Mouse (Mus musculus) cerebellum, adult 9-11 months (tissue): ENCODE measurements around the gene Gm13283.
"Not testable (repeated sequence)": the region's sequence is repeated elsewhere in the genome, so short reads cannot be mapped to it uniquely, and the experiment has no call there.

ENCODE experiments used
- DNase-seq: peaks from one replicate; pipeline ENCODE4 v3.0.0; 2022

Gm13283 gene

DNA sequence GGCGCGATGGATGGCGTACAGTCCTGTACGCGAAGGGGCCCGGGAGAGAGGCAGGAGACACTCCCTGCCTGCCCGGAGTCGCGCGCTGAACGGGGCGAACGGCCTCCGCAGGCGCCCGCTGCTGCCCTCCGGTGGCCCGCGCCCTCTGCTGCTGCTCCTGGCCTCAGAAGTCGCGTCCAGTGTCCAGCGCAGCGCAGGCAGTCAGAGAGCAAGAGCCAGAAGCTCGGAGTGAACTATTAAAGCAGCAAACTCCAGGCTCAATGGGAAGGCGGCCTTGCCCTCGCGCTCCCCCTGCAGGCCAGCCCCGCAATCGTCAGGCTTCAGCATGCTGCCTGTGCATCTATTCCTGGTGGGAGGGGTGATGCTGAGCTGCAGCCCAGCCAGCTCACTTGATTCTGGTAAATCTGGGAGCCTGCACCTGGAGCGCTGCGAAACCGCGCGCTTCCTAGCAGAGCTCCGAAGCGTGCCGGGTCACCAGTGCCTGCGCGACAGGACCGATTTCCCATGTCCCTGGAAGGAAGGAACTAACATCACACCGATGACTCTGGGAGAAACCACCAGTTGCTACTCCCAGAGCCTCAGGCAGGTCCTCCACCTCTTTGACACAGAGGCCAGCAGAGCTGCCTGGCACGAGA lies 3.6 kb downstream of the Gm13283 start:
- peak; percentile 68 for DNase-seq

DNA sequence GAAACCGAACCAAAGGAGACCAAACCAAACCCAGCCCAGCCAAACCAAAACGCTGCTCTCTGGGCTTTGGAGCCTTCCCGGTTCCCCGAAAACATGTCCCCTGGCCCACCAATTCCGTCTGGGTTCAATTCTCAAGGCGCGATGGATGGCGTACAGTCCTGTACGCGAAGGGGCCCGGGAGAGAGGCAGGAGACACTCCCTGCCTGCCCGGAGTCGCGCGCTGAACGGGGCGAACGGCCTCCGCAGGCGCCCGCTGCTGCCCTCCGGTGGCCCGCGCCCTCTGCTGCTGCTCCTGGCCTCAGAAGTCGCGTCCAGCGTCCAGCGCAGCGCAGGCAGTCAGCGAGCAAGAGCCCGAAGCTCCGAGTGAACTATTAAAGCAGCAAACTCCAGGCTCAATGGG lies 13.6 kb downstream of the Gm13283 start, which contains the start of gene Gm13290:
TSS of gene Gm13290 (plus strand) at position 301 of the 400 bp plus-strand sequence.
- DNase-seq, result not testable (repeated sequence)

DNA sequence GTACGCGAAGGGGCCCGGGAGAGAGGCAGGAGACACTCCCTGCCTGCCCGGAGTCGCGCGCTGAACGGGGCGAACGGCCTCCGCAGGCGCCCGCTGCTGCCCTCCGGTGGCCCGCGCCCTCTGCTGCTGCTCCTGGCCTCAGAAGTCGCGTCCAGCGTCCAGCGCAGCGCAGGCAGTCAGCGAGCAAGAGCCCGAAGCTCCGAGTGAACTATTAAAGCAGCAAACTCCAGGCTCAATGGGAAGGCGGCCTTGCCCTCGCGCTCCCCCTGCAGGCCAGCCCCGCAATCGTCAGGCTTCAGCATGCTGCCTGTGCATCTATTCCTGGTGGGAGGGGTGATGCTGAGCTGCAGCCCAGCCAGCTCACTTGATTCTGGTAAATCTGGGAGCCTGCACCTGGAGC lies 16.7 kb downstream of the Gm13283 start, which contains the start of gene Gm13289:
TSS of gene Gm13289 (plus strand) at position 301 of the 400 bp plus-strand sequence.
- DNase-seq, result not testable (repeated sequence)

DNA sequence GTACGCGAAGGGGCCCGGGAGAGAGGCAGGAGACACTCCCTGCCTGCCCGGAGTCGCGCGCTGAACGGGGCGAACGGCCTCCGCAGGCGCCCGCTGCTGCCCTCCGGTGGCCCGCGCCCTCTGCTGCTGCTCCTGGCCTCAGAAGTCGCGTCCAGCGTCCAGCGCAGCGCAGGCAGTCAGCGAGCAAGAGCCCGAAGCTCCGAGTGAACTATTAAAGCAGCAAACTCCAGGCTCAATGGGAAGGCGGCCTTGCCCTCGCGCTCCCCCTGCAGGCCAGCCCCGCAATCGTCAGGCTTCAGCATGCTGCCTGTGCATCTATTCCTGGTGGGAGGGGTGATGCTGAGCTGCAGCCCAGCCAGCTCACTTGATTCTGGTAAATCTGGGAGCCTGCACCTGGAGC lies 19.6 kb downstream of the Gm13283 start, which contains the start of gene Gm13272:
TSS of gene Gm13272 (plus strand) at position 301 of the 400 bp plus-strand sequence.
- not testable (repeated sequence) for DNase-seq

DNA sequence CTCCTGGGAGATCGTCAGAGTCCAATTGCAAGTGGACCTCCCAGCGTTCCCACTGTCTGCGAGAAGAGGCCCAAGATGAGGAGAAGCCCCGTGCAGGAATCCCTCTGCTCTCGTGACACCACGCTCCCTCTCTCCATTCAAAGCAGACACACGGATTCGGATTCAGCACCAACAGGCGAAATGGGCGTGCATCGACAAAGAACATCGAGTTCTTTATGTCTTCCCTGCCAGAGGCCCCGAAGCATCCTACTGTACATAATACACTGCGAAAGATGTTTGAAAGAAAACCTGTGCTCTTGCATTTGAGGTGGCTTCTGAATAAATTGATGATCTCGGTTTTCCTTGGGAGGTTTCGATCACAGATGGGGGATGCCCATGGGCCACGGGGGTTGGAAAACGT lies 20.4 kb downstream of the Gm13283 start:
- DNase-seq, result peak; percentile 44

DNA sequence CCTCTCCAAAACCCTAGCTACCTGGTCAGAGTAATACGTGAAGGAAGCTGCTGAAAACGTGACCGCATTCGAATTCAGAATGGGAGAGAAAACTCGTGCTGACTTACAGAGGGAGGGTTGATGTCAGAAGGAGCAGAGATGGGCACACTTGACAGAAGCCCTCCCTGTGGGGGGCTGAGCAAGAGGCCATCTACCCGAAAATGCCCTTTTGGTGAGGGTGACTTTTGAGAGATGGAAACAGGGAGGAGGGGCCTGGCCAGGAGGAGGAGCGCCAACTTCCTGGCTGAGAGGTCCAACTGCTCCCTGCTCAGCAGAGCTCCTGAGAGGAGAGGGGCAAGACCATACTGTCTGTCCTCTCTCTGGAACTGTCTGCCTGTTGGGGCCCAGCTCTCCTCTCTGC lies 21.9 kb downstream of the Gm13283 start, which contains the start of gene Ifnz:
TSS of gene Ifnz (plus strand) at position 301 of the 400 bp plus-strand sequence.
- DNase-seq, result not testable (repeated sequence)

DNA sequence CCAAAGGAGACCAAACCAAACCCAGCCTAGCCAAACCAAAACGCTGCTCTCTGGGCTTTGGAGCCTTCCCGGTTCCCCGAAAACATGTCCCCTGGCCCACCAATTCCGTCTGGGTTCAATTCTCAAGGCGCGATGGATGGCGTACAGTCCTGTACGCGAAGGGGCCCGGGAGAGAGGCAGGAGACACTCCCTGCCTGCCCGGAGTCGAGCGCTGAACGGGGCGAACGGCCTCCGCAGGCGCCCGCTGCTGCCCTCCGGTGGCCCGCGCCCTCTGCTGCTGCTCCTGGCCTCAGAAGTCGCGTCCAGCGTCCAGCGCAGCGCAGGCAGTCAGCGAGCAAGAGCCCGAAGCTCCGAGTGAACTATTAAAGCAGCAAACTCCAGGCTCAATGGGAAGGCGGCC lies 22.4 kb downstream of the Gm13283 start:
- not testable (repeated sequence) for DNase-seq

DNA sequence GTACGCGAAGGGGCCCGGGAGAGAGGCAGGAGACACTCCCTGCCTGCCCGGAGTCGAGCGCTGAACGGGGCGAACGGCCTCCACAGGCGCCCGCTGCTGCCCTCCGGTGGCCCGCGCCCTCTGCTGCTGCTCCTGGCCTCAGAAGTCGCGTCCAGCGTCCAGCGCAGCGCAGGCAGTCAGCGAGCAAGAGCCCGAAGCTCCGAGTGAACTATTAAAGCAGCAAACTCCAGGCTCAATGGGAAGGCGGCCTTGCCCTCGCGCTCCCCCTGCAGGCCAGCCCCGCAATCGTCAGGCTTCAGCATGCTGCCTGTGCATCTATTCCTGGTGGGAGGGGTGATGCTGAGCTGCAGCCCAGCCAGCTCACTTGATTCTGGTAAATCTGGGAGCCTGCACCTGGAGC lies 25.5 kb downstream of the Gm13283 start, which contains the start of gene Gm13276:
TSS of gene Gm13276 (plus strand) at position 301 of the 400 bp plus-strand sequence.
- not testable (repeated sequence) for DNase-seq

DNA sequence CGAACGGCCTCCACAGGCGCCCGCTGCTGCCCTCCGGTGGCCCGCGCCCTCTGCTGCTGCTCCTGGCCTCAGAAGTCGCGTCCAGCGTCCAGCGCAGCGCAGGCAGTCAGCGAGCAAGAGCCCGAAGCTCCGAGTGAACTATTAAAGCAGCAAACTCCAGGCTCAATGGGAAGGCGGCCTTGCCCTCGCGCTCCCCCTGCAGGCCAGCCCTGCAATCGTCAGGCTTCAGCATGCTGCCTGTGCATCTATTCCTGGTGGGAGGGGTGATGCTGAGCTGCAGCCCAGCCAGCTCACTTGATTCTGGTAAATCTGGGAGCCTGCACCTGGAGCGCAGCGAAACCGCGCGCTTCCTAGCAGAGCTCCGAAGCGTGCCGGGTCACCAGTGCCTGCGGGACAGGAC lies 28.5 kb downstream of the Gm13283 start, which contains the start of gene Gm13277:
TSS of gene Gm13277 (plus strand) at position 231 of the 400 bp plus-strand sequence.
- peak; percentile 75 for DNase-seq

DNA sequence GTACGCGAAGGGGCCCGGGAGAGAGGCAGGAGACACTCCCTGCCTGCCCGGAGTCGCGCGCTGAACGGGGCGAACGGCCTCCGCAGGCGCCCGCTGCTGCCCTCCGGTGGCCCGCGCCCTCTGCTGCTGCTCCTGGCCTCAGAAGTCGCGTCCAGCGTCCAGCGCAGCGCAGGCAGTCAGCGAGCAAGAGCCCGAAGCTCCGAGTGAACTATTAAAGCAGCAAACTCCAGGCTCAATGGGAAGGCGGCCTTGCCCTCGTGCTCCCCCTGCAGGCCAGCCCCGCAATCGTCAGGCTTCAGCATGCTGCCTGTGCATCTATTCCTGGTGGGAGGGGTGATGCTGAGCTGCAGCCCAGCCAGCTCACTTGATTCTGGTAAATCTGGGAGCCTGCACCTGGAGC lies 31.3 kb downstream of the Gm13283 start, which contains the start of gene Gm13278:
TSS of gene Gm13278 (plus strand) at position 301 of the 400 bp plus-strand sequence.
- not testable (repeated sequence) for DNase-seq

DNA sequence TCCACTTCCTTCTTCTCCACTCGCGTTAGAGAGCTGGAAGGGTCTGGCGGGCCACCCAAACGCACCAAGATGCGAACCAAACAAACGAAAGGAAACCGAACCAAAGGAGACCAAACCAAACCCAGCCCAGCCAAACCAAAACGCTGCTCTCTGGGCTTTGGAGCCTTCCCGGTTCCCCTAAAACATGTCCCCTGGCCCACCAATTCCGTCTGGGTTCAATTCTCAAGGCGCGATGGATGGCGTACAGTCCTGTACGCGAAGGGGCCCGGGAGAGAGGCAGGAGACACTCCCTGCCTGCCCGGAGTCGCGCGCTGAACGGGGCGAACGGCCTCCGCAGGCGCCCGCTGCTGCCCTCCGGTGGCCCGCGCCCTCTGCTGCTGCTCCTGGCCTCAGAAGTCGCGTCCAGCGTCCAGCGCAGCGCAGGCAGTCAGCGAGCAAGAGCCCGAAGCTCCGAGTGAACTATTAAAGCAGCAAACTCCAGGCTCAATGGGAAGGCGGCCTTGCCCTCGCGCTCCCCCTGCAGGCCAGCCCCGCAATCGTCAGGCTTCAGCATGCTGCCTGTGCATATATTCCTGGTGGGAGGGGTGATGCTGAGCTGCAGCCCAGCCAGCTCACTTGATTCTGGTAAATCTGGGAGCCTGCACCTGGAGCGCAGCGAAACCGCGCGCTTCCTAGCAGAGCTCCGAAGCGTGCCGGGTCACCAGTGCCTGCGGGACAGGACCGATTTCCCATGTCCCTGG lies 34.2 kb downstream of the Gm13283 start, which contains the start of gene Gm13275:
TSS of gene Gm13275 (plus strand) at position 552 of the 740 bp plus-strand sequence.
- DNase-seq, result peak; percentile 82

DNA sequence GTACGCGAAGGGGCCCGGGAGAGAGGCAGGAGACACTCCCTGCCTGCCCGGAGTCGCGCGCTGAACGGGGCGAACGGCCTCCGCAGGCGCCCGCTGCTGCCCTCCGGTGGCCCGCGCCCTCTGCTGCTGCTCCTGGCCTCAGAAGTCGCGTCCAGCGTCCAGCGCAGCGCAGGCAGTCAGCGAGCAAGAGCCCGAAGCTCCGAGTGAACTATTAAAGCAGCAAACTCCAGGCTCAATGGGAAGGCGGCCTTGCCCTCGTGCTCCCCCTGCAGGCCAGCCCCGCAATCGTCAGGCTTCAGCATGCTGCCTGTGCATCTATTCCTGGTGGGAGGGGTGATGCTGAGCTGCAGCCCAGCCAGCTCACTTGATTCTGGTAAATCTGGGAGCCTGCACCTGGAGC lies 37.2 kb downstream of the Gm13283 start, which contains the start of gene Gm13279:
TSS of gene Gm13279 (plus strand) at position 301 of the 400 bp plus-strand sequence.
- DNase-seq, result not testable (repeated sequence)

DNA sequence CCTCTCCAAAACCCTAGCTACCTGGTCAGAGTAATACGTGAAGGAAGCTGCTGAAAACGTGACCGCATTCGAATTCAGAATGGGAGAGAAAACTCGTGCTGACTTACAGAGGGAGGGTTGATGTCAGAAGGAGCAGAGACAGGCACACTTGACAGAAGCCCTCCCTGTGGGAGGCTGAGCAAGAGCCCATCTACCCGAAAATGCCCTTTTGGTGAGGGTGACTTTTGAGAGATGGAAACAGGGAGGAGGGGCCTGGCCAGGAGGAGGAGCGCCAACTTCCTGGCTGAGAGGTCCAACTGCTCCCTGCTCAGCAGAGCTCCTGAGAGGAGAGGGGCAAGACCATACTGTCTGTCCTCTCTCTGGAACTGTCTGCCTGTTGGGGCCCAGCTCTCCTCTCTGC lies 39.4 kb downstream of the Gm13283 start, which contains the start of gene Gm13285:
TSS of gene Gm13285 (plus strand) at position 301 of the 400 bp plus-strand sequence.
- not testable (repeated sequence) for DNase-seq

DNA sequence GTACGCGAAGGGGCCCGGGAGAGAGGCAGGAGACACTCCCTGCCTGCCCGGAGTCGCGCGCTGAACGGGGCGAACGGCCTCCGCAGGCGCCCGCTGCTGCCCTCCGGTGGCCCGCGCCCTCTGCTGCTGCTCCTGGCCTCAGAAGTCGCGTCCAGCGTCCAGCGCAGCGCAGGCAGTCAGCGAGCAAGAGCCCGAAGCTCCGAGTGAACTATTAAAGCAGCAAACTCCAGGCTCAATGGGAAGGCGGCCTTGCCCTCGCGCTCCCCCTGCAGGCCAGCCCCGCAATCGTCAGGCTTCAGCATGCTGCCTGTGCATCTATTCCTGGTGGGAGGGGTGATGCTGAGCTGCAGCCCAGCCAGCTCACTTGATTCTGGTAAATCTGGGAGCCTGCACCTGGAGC lies 43.0 kb downstream of the Gm13283 start, which contains the start of gene Gm13287:
TSS of gene Gm13287 (plus strand) at position 301 of the 400 bp plus-strand sequence.
- not testable (repeated sequence) for DNase-seq

DNA sequence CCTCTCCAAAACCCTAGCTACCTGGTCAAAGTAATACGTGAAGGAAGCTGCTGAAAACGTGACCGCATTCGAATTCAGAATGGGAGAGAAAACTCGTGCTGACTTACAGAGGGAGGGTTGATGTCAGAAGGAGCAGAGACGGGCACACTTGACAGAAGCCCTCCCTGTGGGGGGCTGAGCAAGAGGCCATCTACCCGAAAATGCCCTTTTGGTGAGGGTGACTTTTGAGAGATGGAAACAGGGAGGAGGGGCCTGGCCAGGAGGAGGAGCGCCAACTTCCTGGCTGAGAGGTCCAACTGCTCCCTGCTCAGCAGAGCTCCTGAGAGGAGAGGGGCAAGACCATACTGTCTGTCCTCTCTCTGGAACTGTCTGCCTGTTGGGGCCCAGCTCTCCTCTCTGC lies 45.3 kb downstream of the Gm13283 start, which contains the start of gene Gm13288:
TSS of gene Gm13288 (plus strand) at position 301 of the 400 bp plus-strand sequence.
- DNase-seq, result not testable (repeated sequence)

DNA sequence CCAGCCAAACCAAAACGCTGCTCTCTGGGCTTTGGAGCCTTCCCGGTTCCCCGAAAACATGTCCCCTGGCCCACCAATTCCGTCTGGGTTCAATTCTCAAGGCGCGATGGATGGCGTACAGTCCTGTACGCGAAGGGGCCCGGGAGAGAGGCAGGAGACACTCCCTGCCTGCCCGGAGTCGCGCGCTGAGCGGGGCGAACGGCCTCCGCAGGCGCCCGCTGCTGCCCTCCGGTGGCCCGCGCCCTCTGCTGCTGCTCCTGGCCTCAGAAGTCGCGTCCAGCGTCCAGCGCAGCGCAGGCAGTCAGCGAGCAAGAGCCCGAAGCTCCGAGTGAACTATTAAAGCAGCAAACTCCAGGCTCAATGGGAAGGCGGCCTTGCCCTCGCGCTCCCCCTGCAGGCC lies 45.8 kb downstream of the Gm13283 start:
- peak; percentile 44 for DNase-seq
